Mouse (Mus musculus) megakaryocyte, embryonic 14.5 days (primary cell): ENCODE results near the gene Kcnab3.

Source experiments
- FLI1 ChIP-seq: IDR thresholded peaks from 2 replicates; pipeline ENCODE4 v1.6.1; 2012; ENCODE audit warnings: low read length, inconsistent platforms, mixed read lengths
- GATA1 ChIP-seq: IDR thresholded peaks from 3 replicates; pipeline ENCODE4 v1.6.1; 2012; ENCODE audit warnings: mixed read lengths, low read length, inconsistent platforms, borderline replicate concordance

DNA sequence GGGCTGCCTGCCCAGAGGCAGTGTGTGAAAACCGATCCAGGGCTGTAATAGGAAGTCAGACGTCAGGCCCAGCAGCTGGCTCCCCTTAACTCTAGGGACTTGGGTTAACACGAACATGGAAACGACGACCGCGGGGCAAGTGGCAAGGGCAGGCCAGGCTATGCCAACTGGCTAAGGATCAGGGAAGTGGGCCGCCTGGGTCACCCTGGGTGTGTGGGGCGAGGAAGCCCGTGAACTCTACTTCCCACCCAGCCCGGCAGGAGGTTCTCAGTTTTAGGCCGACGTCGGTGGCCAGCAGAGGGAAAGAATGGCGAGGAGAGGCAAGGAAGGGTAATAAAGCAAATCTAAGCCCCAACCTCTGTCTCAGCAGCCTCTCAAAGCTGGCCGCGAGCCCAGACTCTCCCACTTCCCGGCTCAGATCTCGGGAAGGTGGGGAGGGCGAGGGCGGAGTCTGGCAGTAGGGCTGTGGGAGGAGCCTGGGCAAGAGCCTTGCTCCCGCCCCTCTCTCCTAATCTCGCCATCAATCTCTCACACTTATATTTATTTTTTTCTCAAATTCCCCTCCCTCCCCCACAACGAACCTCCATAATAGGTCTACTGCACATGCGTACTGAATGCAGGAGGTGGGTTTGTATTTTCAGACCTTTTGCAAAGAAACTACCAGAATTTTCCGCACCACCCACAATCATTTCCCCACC, 40.2 kb downstream of the Kcnab3 start:
- TF ChIP-seq GATA1 (no peak), FLI1 (no peak)
